Comparison of ENCODE assay signal across 15 mouse cellular contexts in the genomic region with DNA sequence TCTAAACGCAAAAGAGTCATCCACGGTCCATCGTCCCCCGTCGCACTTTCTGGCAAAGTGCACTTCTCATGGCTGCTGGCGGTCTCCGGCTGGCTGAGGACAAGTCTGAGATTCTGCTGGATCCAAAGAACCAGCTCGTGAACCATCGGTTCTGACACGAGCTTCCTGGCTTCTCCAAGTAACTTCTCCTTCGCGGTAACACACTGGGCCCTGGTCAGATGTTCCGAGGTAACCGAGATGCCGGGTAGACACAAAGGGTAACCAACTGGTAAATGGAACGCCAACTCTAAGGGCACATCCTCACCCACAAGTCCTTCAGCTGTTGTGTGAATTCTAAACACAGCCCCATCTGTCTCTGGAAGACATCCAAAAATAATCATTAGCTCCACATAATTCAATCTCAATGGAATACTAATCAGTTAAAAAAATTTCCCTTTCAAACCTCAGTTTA. TPM values are rescaled to one million over a fixed set of nuclear protein-coding genes. Genes with fewer than 3 reads are reported as not detected.
DNase-seq lines count a peak whose midpoint lies in the region; ATAC-seq and TF ChIP-seq lines count a peak whose summit lies in the region.
"Had no signal": no experiment of that assay in that cellular context is flagged by ENCODE, and none has a peak within 500 bp of the region (broad histone marks: within the 10 kb centered on the region; RNA-seq: fewer than 3 reads in every experiment).

No protein-coding gene starts in this region.

- no peaks in the 10 kb centered on the region for H3K9me3 ChIP-seq in midbrain, postnatal 0 days (ENCODE audit: low read length)
- no peaks in the 10 kb centered on the region for H3K9me3 ChIP-seq in midbrain, embryonic 10.5 days (replicated peaks)
- H3K9me3 ChIP-seq: kidney, embryonic 15.5 days; liver, embryonic 13.5 days had no signal

- no peak overlapping the region for H3K4me2 ChIP-seq in midbrain, postnatal 0 days (ENCODE audit: low read depth, low read length, poor library complexity, severe bottlenecking)
- H3K4me2 ChIP-seq: kidney, embryonic 15.5 days; liver, embryonic 13.5 days; midbrain, embryonic 11.5 days had no signal

- no peaks in the 10 kb centered on the region for H3K4me1 ChIP-seq in midbrain, postnatal 0 days (ENCODE audit: insufficient read depth, low read length)
- peaks cover 25% of the 10 kb centered on the region for H3K4me1 ChIP-seq in midbrain, embryonic 10.5 days
- H3K4me1 ChIP-seq: kidney, embryonic 15.5 days had no signal

- no peak overlapping the region for H3K4me3 ChIP-seq in midbrain, postnatal 0 days (ENCODE audit: low read depth, low read length)
- no peak overlapping the region for H3K4me3 ChIP-seq in midbrain, embryonic 10.5 days
- H3K4me3 ChIP-seq: kidney, embryonic 15.5 days; liver, embryonic 13.5 days; myocyte had no signal

- H3K9ac ChIP-seq in midbrain, postnatal 0 days (replicated peaks; ENCODE audit: low read length, poor library complexity, severe bottlenecking), result no peak overlapping the region
- H3K9ac ChIP-seq: kidney, embryonic 15.5 days; liver, embryonic 13.5 days had no signal

- no peak overlapping the region for H3K27ac ChIP-seq in midbrain, postnatal 0 days (ENCODE audit: low read depth, low read length)
- H3K27ac ChIP-seq in midbrain, embryonic 10.5 days (replicated peaks), result no peak overlapping the region
- H3K27ac ChIP-seq: kidney, embryonic 15.5 days; liver, embryonic 13.5 days; stomach, postnatal 0 days had no signal

- WGBS in midbrain, postnatal 0 days, result 92% methylated on average over 16 of the region's 16 CpGs
- 94% methylated on average over 16 of the region's 16 CpGs for WGBS in midbrain, embryonic 10.5 days

- no peaks in the 10 kb centered on the region for H3K36me3 ChIP-seq in midbrain, postnatal 0 days (ENCODE audit: insufficient read depth, low read length)
- H3K36me3 ChIP-seq in midbrain, embryonic 10.5 days, result no peaks in the 10 kb centered on the region
- H3K36me3 ChIP-seq: kidney, embryonic 15.5 days; liver, embryonic 13.5 days had no signal

- ATAC-seq in midbrain, postnatal 0 days (ENCODE audit: low FRiP score), result no peak

- DNase-seq in midbrain, postnatal 0 days (ENCODE audit: low spot score), result peak; percentile 53
- no peak for DNase-seq in midbrain, embryonic 10.5 days (ENCODE audit: low spot score)
- peak; percentile 86 for DNase-seq in cerebellum, postnatal 14 days
- DNase-seq in layer of hippocampus, adult 8-10 months (ENCODE audit: low spot score in 2 of 2), result peak; percentile 36 to 47
- DNase-seq in kidney, postnatal 25 days, result no peak
- no peak for DNase-seq in adrenal gland, postnatal 14 days
- no peak for DNase-seq in kidney, adult 18-20 months
- DNase-seq: heart, adult 18-20 months; liver, embryonic 13.5 days; right cerebral cortex, adult 18-20 months; spleen, adult 18-20 months had no signal

- H3K27me3 ChIP-seq in midbrain, postnatal 0 days (ENCODE audit: insufficient read depth, low read length), result no peaks in the 10 kb centered on the region
- no peaks in the 10 kb centered on the region for H3K27me3 ChIP-seq in midbrain, embryonic 10.5 days (ENCODE audit: low read depth, poor library complexity, severe bottlenecking)
- H3K27me3 ChIP-seq: kidney, embryonic 15.5 days; liver, embryonic 13.5 days had no signal

- no peak for TF ChIP-seq CTCF in midbrain, postnatal 0 days (IDR thresholded peaks at IDR 0.05)

RNA-seq across cellular contexts. Expression of a gene that starts 12.6 kb away (rescaled TPM):
- 5.6 and 11.3 TPM in 2 replicates for total RNA-seq in midbrain, postnatal 0 days (2014; rRNA removed)
- polyA plus RNA-seq in midbrain, postnatal 0 days (2015; fragmentation: Nextera tagmentation; extraction: Ambion mirVana), result 10.0 and 10.2 TPM in 2 replicates
- 3.9 and 5.3 TPM in 2 replicates for polyA plus RNA-seq in midbrain, embryonic 10.5 days (2016; fragmentation: Nextera tagmentation; extraction: Ambion mirVana)
- total RNA-seq in layer of hippocampus, adult 8-10 months (2022), result 10 to 100 TPM; 23.2 to 29.2 (median 23.9) TPM
- total RNA-seq in adrenal gland, postnatal 14 days (2021), result 11.4 and 13.9 TPM in 2 replicates

Comparison
In these comparisons a context has a peak if more than half of its experiments do, and no peak if none do; other contexts are left out.
1. DNase-seq: peak in midbrain, postnatal 0 days (single experiment), cerebellum, postnatal 14 days (2 of 2) and layer of hippocampus, adult 8-10 months (2 of 2); none in midbrain, embryonic 10.5 days (single experiment), kidney, postnatal 25 days (0 of 2), adrenal gland, postnatal 14 days (single experiment) and kidney, adult 18-20 months (single experiment).